Mouse (Mus musculus) forebrain, embryonic 11.5 days (tissue): ENCODE results near the gene Gpat3. TPM values are rescaled to one million over a fixed set of nuclear protein-coding genes. Genes with fewer than 3 reads are reported as not detected.

Experiments
- ATAC-seq: fragments of 200-750 bp; cut with Nextera tagmentation; replicated peaks from 2 replicates; pipeline ENCODE4 v1.8.0; 2017; ENCODE audit warnings: moderate TSS enrichment; ENCODE audit not compliant: low FRiP score
- DNase-seq: peaks from one replicate; pipeline ENCODE4 v3.0.0-alpha.2; 2017; ENCODE audit warnings: low spot score
- H3K27ac ChIP-seq: fragments of 300-500 bp; sonication (generic); 2 replicates; pipeline ENCODE4 v1.5.1; 2014; ENCODE audit warnings: low read depth, low read length
- H3K27me3 ChIP-seq: fragments of 300-500 bp; sonication (generic); 2 replicates; pipeline ENCODE4 v1.6.1; 2014; ENCODE audit warnings: mild to moderate bottlenecking, low read length, mixed read lengths; ENCODE audit not compliant: control insufficient read depth, insufficient read depth
- H3K36me3 ChIP-seq: fragments of 300-500 bp; sonication (generic); 2 replicates; pipeline ENCODE4 v1.6.1; 2014; ENCODE audit warnings: mild to moderate bottlenecking, low read length, moderate library complexity, mixed read lengths; ENCODE audit not compliant: control insufficient read depth, insufficient read depth
- H3K4me1 ChIP-seq: fragments of 300-500 bp; sonication (generic); replicated peaks from 2 replicates; pipeline ENCODE4 v1.6.1; 2014; ENCODE audit warnings: low read length, mixed read lengths; ENCODE audit not compliant: control insufficient read depth, insufficient read depth
- H3K4me2 ChIP-seq: fragments of 300-500 bp; sonication (generic); 2 replicates; pipeline ENCODE4 v1.6.1; 2014; ENCODE audit warnings: low read depth, mild to moderate bottlenecking, low read length, moderate library complexity, mixed read lengths; ENCODE audit not compliant: severe bottlenecking
- H3K4me3 ChIP-seq: fragments of 300-500 bp; sonication (generic); 2 replicates; pipeline ENCODE4 v1.5.1; 2014; ENCODE audit warnings: low read depth, low read length
- H3K9ac ChIP-seq: fragments of 300-500 bp; sonication (generic); 2 replicates; pipeline ENCODE4 v1.6.1; 2014; ENCODE audit warnings: low read length
- H3K9me3 ChIP-seq: fragments of 300-500 bp; sonication (generic); 2 replicates; pipeline ENCODE4 v1.6.1; 2016; ENCODE audit warnings: low read length, mixed read lengths; ENCODE audit not compliant: control insufficient read depth
- WGBS: fragments of 180-500 bp; shearing (Covaris S2); extraction: QIAGEN DNeasy Blood & Tissue Kit; methylation state at CpG from one replicate; pipeline ENCODE4 v1.1.7; 2014; 5-methylcytosine and 5-hydroxymethylcytosine counted together
- polyA plus RNA-seq: library from polyadenylated mRNA; unstranded; fragments of >200 nt; fragmentation: Nextera tagmentation; extraction: Ambion mirVana; gene quantifications from 2 replicates; pipeline ENCODE4 v1.2.1, GENCODE M21; 2014

The Gpat3 gene
- polyA plus RNA-seq, 1 experiment from 2014 or later: 0.17 TPM

DNA sequence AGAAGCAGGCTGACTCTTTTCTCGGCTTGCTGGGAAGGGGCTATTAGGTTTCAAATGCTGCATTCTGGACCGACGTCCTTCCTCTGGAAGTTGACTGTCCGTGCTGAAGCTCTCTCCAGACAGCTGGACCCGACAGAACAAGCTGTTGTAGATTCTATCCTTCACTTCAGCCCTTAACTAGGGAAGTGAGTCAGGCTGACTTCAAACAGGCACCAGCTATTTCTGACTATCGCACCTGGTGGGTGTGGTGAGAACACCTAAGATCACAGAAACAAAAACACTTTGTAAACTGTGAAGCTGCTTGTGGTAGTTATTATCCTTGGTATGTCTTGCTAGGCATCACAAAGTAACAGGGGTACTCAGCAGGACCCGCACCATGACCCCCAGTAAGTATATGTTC, 19.0 kb upstream of the Gpat3 start:
- H3K4me3 ChIP-seq: no peak overlapping the region
- DNase-seq: no peak
- H3K4me1 ChIP-seq: no peaks in the 10 kb centered on the region
- H3K9ac ChIP-seq: no peak overlapping the region
- no peak overlapping the region for H3K4me2 ChIP-seq
- H3K27ac ChIP-seq: no peak overlapping the region
- no peaks in the 10 kb centered on the region for H3K27me3 ChIP-seq
- no peak for ATAC-seq
- no peaks in the 10 kb centered on the region for H3K36me3 ChIP-seq
- H3K9me3 ChIP-seq: no peaks in the 10 kb centered on the region
- WGBS: 81% methylated on average over 7 of the region's 7 CpGs

DNA sequence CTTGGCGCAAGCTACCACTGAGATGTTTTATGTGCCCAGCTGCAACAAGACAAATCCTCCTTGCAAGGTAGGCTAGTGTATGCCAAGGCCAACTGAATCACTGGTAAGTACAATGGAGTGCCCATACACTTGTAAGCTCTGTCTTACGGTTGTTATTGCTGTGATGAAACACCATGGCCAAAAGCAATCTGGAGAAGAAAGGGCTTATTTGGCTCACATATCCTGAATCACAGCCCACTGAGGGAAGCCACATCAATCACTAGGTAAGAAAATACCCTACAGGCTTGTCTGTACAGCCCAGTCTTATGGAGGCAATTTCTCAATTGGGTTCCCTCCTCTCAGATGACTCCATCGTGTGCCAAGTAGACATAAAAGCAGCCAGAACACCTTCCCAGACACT, 16.8 kb upstream of the Gpat3 start:
- H3K36me3 ChIP-seq: no peaks in the 10 kb centered on the region
- H3K4me2 ChIP-seq: no peak overlapping the region
- WGBS: 90% methylated on average over 3 of the region's 3 CpGs
- no peak overlapping the region for H3K4me3 ChIP-seq
- H3K27me3 ChIP-seq: no peaks in the 10 kb centered on the region
- H3K4me1 ChIP-seq: no peaks in the 10 kb centered on the region
- no peaks in the 10 kb centered on the region for H3K9me3 ChIP-seq
- no peak overlapping the region for H3K27ac ChIP-seq
- H3K9ac ChIP-seq: no peak overlapping the region
- no peak for ATAC-seq
- no peak for DNase-seq

GRCm38 (mm10) chr5:100832680-100833079, 12.8 kb upstream of the Gpat3 start:
- DNase-seq: no peak
- H3K4me3 ChIP-seq: no peak overlapping the region
- 86% methylated on average over 3 of the region's 3 CpGs for WGBS
- H3K27me3 ChIP-seq: no peaks in the 10 kb centered on the region
- no peaks in the 10 kb centered on the region for H3K36me3 ChIP-seq
- no peaks in the 10 kb centered on the region for H3K9me3 ChIP-seq
- no peaks in the 10 kb centered on the region for H3K4me1 ChIP-seq
- ATAC-seq: no peak
- no peak overlapping the region for H3K9ac ChIP-seq
- no peak overlapping the region for H3K27ac ChIP-seq
- no peak overlapping the region for H3K4me2 ChIP-seq

- ATAC-seq (no peak), DNase-seq (no peak)
- H3K27ac ChIP-seq: no peak overlapping the region
- H3K4me1 ChIP-seq: no peaks in the 10 kb centered on the region
- H3K9ac ChIP-seq: no peak overlapping the region
- no peak overlapping the region for H3K4me2 ChIP-seq
- no peak overlapping the region for H3K4me3 ChIP-seq
- no peaks in the 10 kb centered on the region for H3K9me3 ChIP-seq
- no peaks in the 10 kb centered on the region for H3K27me3 ChIP-seq
- 75% methylated on average over 2 of the region's 2 CpGs for WGBS
- H3K36me3 ChIP-seq: no peaks in the 10 kb centered on the region
Observed at GRCm38 (mm10) chr5:100833841-100834240, 11.7 kb upstream of the Gpat3 start.

- Histone ChIP-seq H3K9me3 (no peaks in the 10 kb centered on the region), H3K36me3 (no peaks in the 10 kb centered on the region), H3K27me3 (no peaks in the 10 kb centered on the region), H3K27ac (no peak overlapping the region), H3K4me1 (no peaks in the 10 kb centered on the region), H3K4me2 (no peak overlapping the region), H3K9ac (no peak overlapping the region), H3K4me3 (no peak overlapping the region)
- 78% methylated on average over 9 of the region's 9 CpGs for WGBS
- DNase-seq: no peak
- no peak for ATAC-seq
Observed at GRCm38 (mm10) chr5:100835862-100836538, 9.5 kb upstream of the Gpat3 start.

GRCm38 (mm10) chr5:100837907-100838306, 7.6 kb upstream of the Gpat3 start:
- ATAC-seq (no peak), DNase-seq (no peak)
- no peaks in the 10 kb centered on the region for H3K27me3 ChIP-seq
- H3K9ac ChIP-seq: no peak overlapping the region
- H3K4me1 ChIP-seq: no peaks in the 10 kb centered on the region
- WGBS: 84% methylated on average over 7 of the region's 7 CpGs
- H3K27ac ChIP-seq: no peak overlapping the region
- H3K36me3 ChIP-seq: no peaks in the 10 kb centered on the region
- no peak overlapping the region for H3K4me2 ChIP-seq
- no peak overlapping the region for H3K4me3 ChIP-seq
- H3K9me3 ChIP-seq: no peaks in the 10 kb centered on the region

DNA sequence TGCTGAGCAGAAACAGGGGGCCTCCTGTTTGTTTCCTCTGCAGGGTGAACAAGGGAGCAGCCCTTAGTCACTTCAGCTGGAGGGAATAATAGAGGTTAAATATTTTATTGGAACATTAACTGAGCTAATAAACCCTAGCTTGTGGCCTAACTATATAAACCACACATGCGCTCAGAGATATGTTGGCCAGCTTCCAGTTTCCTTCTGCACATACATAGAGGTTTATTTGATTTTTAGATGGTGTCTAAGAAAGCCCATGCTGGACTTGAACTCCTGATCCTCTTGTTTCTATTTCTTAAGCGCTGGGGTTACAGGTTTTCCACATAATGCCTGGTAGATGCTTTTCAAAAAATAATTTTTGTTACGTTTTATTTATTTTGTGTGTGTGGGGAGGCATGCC, 1.0 kb upstream of the Gpat3 start:
- Histone ChIP-seq H3K27me3 (peaks cover 25% of the 10 kb centered on the region), H3K9ac (no peak overlapping the region), H3K36me3 (no peaks in the 10 kb centered on the region), H3K4me2 (no peak overlapping the region), H3K27ac (no peak overlapping the region), H3K9me3 (no peaks in the 10 kb centered on the region), H3K4me3 (no peak overlapping the region), H3K4me1 (peaks cover 5% of the 10 kb centered on the region; the same call in 1 of the 2 replicates)
- DNase-seq (no peak), ATAC-seq (no peak)
- 59% methylated on average over 3 of the region's 3 CpGs for WGBS

- Histone ChIP-seq H3K36me3 (no peaks in the 10 kb centered on the region), H3K27me3 (peaks cover 25% of the 10 kb centered on the region), H3K4me2 (peak overlapping the region; percentile 99), H3K27ac (no peak overlapping the region), H3K4me3 (peak overlapping the region; percentile 62), H3K9me3 (no peaks in the 10 kb centered on the region), H3K9ac (peak overlapping the region; percentile 55), H3K4me1 (peaks cover 5% of the 10 kb centered on the region; the same call in 1 of the 2 replicates)
- peak; percentile 72 for ATAC-seq
- peak; percentile 77 for DNase-seq
- WGBS: 0% methylated on average over 52 of the region's 52 CpGs
Observed at GRCm38 (mm10) chr5:100845848-100846598, 510 bp downstream of the Gpat3 start.

DNA sequence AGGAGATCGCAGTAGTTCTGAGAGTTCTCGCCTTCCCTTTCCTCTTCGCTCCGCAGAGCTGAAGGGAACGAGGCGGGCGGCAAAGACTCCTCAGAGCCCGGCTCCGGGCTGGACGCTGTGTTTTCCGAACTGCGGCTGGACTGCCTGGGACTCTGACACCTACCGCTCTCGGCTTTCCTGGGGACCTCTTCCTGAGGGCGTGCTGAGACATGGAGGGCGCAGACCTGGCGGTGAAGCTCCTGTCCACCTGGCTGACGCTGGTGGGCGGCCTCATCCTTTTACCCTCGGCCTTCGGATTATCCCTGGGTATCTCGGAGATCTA, 1.0 kb downstream of the Gpat3 start:
- H3K4me1 ChIP-seq: peaks cover 5% of the 10 kb centered on the region; the same call in 1 of the 2 replicates
- H3K4me2 ChIP-seq: peak overlapping the region; percentile 99
- WGBS: under 1% methylated on average over 22 of the region's 22 CpGs
- peaks cover 25% of the 10 kb centered on the region for H3K27me3 ChIP-seq
- H3K9ac ChIP-seq: peak overlapping the region; percentile 55
- peak overlapping the region; percentile 62 for H3K4me3 ChIP-seq
- no peak for DNase-seq
- H3K27ac ChIP-seq: no peak overlapping the region
- H3K9me3 ChIP-seq: no peaks in the 10 kb centered on the region
- ATAC-seq: peak; percentile 33; the same call in 1 of the 2 replicates
- H3K36me3 ChIP-seq: no peaks in the 10 kb centered on the region
